Mouse (Mus musculus) neural tube, embryonic 14.5 days (tissue): ENCODE results near the gene Usp27x. TPM values are rescaled to one million over a fixed set of nuclear protein-coding genes. Genes with fewer than 3 reads are reported as not detected.
A peak's percentile ranks its signal among the peaks of the same experiment; 100 is the strongest.

Source experiments
- ATAC-seq: fragments of 200-750 bp; cut with Nextera tagmentation; 2 replicates; pipeline ENCODE4 v1.8.0; 2017; ENCODE audit warnings: low read depth, mild to moderate bottlenecking, moderate TSS enrichment, moderate library complexity
- H3K27ac ChIP-seq: fragments of 300-500 bp; sonication (generic); 2 replicates; pipeline ENCODE4 v1.5.1; 2014; ENCODE audit warnings: low read depth, mild to moderate bottlenecking, control low read depth, low read length, moderate library complexity, mixed read lengths
- H3K27me3 ChIP-seq: fragments of 300-500 bp; sonication (generic); 2 replicates; pipeline ENCODE4 v1.6.1; 2014; ENCODE audit warnings: low read length; ENCODE audit not compliant: control insufficient read depth, insufficient read depth
- H3K36me3 ChIP-seq: fragments of 300-500 bp; sonication (generic); 2 replicates; pipeline ENCODE4 v1.6.1; 2014; ENCODE audit warnings: low read length, mixed read lengths; ENCODE audit not compliant: control insufficient read depth, insufficient read depth
- H3K4me1 ChIP-seq: fragments of 300-500 bp; sonication (generic); 2 replicates; pipeline ENCODE4 v1.6.1; 2014; ENCODE audit warnings: low read length; ENCODE audit not compliant: control insufficient read depth, insufficient read depth
- H3K4me2 ChIP-seq: fragments of 300-500 bp; sonication (generic); 2 replicates; pipeline ENCODE4 v1.6.1; 2014; ENCODE audit warnings: mild to moderate bottlenecking, low read depth, low read length, control low read depth
- H3K4me3 ChIP-seq: fragments of 300-500 bp; sonication (generic); 2 replicates; pipeline ENCODE4 v1.5.1; 2014; ENCODE audit warnings: low read depth, low read length, control low read depth, mixed read lengths
- H3K9ac ChIP-seq: fragments of 300-500 bp; sonication (generic); replicated peaks from 2 replicates; pipeline ENCODE4 v1.6.1; 2014; ENCODE audit warnings: low read depth, mild to moderate bottlenecking, control low read depth, low read length, mixed read lengths
- H3K9me3 ChIP-seq: fragments of 300-500 bp; sonication (generic); 2 replicates; pipeline ENCODE4 v1.6.1; 2016; ENCODE audit warnings: low read length; ENCODE audit not compliant: control insufficient read depth
- WGBS: fragments of 180-500 bp; shearing (Covaris S2); extraction: QIAGEN DNeasy Blood & Tissue Kit; methylation state at CpG from one replicate; pipeline ENCODE4 v1.1.7; 2014; 5-methylcytosine and 5-hydroxymethylcytosine counted together
- polyA plus RNA-seq: library from polyadenylated mRNA; unstranded; fragments of >200 nt; fragmentation: Nextera tagmentation; extraction: Ambion mirVana; gene quantifications from 2 replicates; pipeline ENCODE4 v1.2.1, GENCODE M21; 2014

The Usp27x gene
- polyA plus RNA-seq, 1 experiment from 2014 or later, result 0.91 TPM

DNA sequence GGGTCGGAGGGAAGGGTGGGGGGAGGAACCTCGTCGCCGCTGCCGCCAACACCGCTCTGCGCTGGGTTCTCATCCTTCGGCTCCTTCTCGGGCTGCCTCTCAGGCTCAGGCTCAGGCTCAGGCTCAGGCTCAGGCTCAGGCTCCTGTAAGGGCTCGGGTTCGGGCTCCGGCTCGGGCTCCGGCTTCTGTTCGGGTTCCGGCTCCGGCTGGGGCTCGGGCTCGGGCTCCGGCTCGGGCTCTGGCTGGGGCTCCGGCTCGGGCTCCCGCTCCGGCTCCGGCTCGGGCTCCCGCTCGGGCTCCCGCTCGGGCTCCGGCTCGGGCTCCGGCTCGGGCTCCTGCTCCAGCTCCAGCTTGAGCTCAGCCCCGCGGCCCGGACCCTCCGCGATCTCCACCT lies 311 bp downstream of the Usp27x start:
- ATAC-seq, result peak; percentile 28
- H3K4me1 ChIP-seq, result no peaks in the 10 kb centered on the region
- peak overlapping the region; percentile 74 for H3K27ac ChIP-seq
- peak overlapping the region; percentile 46 for H3K4me3 ChIP-seq
- peak overlapping the region; percentile 57 for H3K4me2 ChIP-seq
- H3K27me3 ChIP-seq, result no peaks in the 10 kb centered on the region
- H3K9ac ChIP-seq, result peak overlapping the region; percentile 63
- no peaks in the 10 kb centered on the region for H3K36me3 ChIP-seq
- WGBS, result 8% methylated on average over 2 of the region's 40 CpGs
- H3K9me3 ChIP-seq, result no peaks in the 10 kb centered on the region

DNA sequence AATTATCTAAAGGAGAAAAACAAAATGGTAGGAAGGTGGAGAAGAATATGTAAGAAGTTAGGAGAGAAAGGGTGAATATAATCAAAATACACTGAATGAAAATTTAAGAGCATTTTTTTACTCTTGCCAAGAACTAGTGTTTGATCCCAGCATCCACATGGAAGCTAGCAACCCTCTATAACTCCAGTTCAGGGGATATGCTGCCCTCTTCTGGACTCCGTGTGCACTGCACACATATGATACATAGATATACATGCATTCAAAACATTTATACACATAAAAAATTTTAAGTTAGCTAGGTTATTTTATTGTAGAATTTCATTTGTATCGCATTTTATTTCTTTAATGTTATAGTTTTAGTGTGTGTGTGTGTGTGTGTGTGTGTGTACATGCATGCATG lies 50.2 kb downstream of the Usp27x start:
- Histone ChIP-seq H3K4me2 (no peak overlapping the region), H3K4me3 (no peak overlapping the region), H3K36me3 (no peaks in the 10 kb centered on the region), H3K9ac (no peak overlapping the region), H3K9me3 (no peaks in the 10 kb centered on the region; the same call in 1 of the 2 replicates), H3K4me1 (no peaks in the 10 kb centered on the region), H3K27me3 (no peaks in the 10 kb centered on the region), H3K27ac (no peak overlapping the region)
- no peak for ATAC-seq
- 41% methylated on average over 2 of the region's 2 CpGs for WGBS

DNA sequence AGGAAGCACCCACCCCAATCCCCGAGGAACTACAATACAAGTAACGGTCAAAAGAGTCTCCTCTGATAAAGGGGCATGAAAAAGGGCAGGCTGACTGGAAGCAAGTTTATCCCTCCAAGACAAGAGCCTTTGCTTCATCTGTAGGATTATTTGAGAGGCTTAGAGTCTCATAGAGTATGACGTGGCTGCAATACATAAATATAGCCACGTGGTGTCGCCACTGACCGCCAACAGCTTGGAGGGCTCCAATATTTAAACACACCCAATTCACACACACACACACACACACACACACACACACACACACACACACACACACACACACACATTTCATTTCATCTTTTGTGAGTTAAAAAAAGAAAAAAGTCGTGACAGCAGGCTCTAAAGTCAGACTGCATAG lies 53.3 kb downstream of the Usp27x start:
- Histone ChIP-seq H3K27me3 (no peaks in the 10 kb centered on the region), H3K4me3 (no peak overlapping the region), H3K9ac (no peak overlapping the region), H3K4me1 (no peaks in the 10 kb centered on the region), H3K36me3 (no peaks in the 10 kb centered on the region), H3K9me3 (no peaks in the 10 kb centered on the region), H3K27ac (no peak overlapping the region), H3K4me2 (no peak overlapping the region)
- no peak for ATAC-seq
- WGBS, result 17% methylated on average over 7 of the region's 7 CpGs

Other genes with a start within 250 kb of the Usp27x start
- gene Clcn5, start 56.5 kb downstream of the Usp27x start, polyA plus RNA-seq, result 10.4 and 17.3 TPM in 2 replicates
- 0.11 and 0.32 TPM in 2 replicates for gene Foxp3, start 197.8 kb upstream of the Usp27x start, polyA plus RNA-seq
- gene Ppp1r3f, start 198.5 kb upstream of the Usp27x start, polyA plus RNA-seq, result 6.2 and 7.3 TPM in 2 replicates
- 27.0 and 29.6 TPM in 2 replicates for gene Ccdc22, start 229.7 kb upstream of the Usp27x start, polyA plus RNA-seq
- gene Cacna1f, start 231.3 kb upstream of the Usp27x start, polyA plus RNA-seq, result 0.12 and 0.23 TPM in 2 replicates